Mouse (Mus musculus) ES-E14 (cell line): ENCODE measurements at regions not wholly inside any gene's neighbourhood (a gene's known extent, or its start where the extent isn't known, plus 50 kb on each side); places are given as distances from the start of the nearest gene placed in this dataset.

ENCODE experiments used
- DNase-seq: peaks from one replicate; pipeline ENCODE4 v3.0.0-alpha.2; 2013; ENCODE audit warnings: low read depth, low spot score
- H3K27ac ChIP-seq: 2 replicates; pipeline ENCODE4 v1.5.1; 2012; ENCODE audit warnings: low read depth, mild to moderate bottlenecking, low read length, moderate library complexity, mixed read lengths; ENCODE audit not compliant: poor library complexity, insufficient read depth, severe bottlenecking
- H3K36me3 ChIP-seq: 2 replicates; pipeline ENCODE4 v1.6.1; 2012; ENCODE audit warnings: mild to moderate bottlenecking, low read length, moderate library complexity, mixed read lengths; ENCODE audit not compliant: control insufficient read depth, poor library complexity, insufficient read depth, severe bottlenecking
- H3K4me1 ChIP-seq, 2 experiments: fragments of 150-350 bp in 1 of 2; sonication (generic) in 1 of 2; 2 replicates each; pipeline ENCODE4 v1.6.1; 2012; ENCODE audit warnings: low read length in 2 of 2, mild to moderate bottlenecking in 1 of 2, mixed read lengths in 1 of 2; ENCODE audit not compliant: control insufficient read depth in 2 of 2, insufficient read depth in 2 of 2, poor library complexity in 1 of 2
- H3K4me3 ChIP-seq, 2 experiments: fragments of 150-350 bp in 1 of 2; sonication (generic) in 1 of 2; 2 replicates each; pipeline ENCODE4 v1.5.1; 2012; ENCODE audit warnings: low read length in 2 of 2, low read depth in 1 of 2, mild to moderate bottlenecking in 1 of 2, mixed read lengths in 1 of 2; ENCODE audit not compliant: insufficient read depth in 1 of 2, poor library complexity in 1 of 2, severe bottlenecking in 1 of 2
- H3K9ac ChIP-seq: 2 replicates; pipeline ENCODE4 v1.6.1; 2012; ENCODE audit warnings: low read depth, mild to moderate bottlenecking, low read length, mixed read lengths; ENCODE audit not compliant: poor library complexity, insufficient read depth, severe bottlenecking
- H3K9me3 ChIP-seq: fragments of 150-350 bp; sonication (generic); 2 replicates; pipeline ENCODE4 v1.6.1; 2012; ENCODE audit warnings: low read depth, mild to moderate bottlenecking, low read length; ENCODE audit not compliant: control insufficient read depth, insufficient read depth
- CHD2 ChIP-seq: IDR thresholded peaks from 2 replicates; pipeline ENCODE4 v1.6.1; 2014; ENCODE audit warnings: mild to moderate bottlenecking, low read depth, low read length, inconsistent platforms
- HCFC1 ChIP-seq: IDR thresholded peaks from 2 replicates; pipeline ENCODE4 v1.6.1; 2012; ENCODE audit warnings: low read length, inconsistent platforms, borderline replicate concordance; ENCODE audit not compliant: insufficient read depth
- MAFK ChIP-seq: IDR thresholded peaks from 2 replicates; pipeline ENCODE4 v1.6.1; 2014; ENCODE audit warnings: mild to moderate bottlenecking, low read depth, low read length, inconsistent platforms; ENCODE audit not compliant: insufficient read depth
- ZC3H11A ChIP-seq: IDR thresholded peaks from 2 replicates; pipeline ENCODE4 v1.6.1; 2012; ENCODE audit warnings: low read depth, mild to moderate bottlenecking, inconsistent platforms, low read length, borderline replicate concordance
- ZNF384 ChIP-seq: IDR thresholded peaks from 2 replicates; pipeline ENCODE4 v1.6.1; 2012; ENCODE audit warnings: low read depth, low read length, inconsistent platforms
- in situ Hi-C, 2 experiments: fragments of 600-800 bp; cut with MboI; formaldehyde crosslinking; loops; one replicate each; pipeline ENCODE4 v1.15.1; 2025; ENCODE audit warnings: low sequenced_read_pairs in 2 of 2, inconsistent platforms in 1 of 2; ENCODE audit not compliant: unreplicated experiment in 2 of 2

GRCm38 (mm10) chr2:169461491-169462039 lies 126.0 kb downstream of the Gm11011 start:
- no peaks in the 10 kb centered on the region for H3K9me3 ChIP-seq
- no peak for DNase-seq
- H3K36me3 ChIP-seq = no peaks in the 10 kb centered on the region
- in situ Hi-C loops = no loop called here
- no peak for TF ChIP-seq ZNF384
- no peak for TF ChIP-seq MAFK
- no peak for TF ChIP-seq HCFC1
- no peak for TF ChIP-seq CHD2
- TF ChIP-seq ZC3H11A = no peak
- H3K27ac ChIP-seq = no peak overlapping the region
- H3K4me3 ChIP-seq = no peak overlapping the region
- H3K4me1 ChIP-seq = no peaks in the 10 kb centered on the region
- no peak overlapping the region for H3K9ac ChIP-seq

DNA sequence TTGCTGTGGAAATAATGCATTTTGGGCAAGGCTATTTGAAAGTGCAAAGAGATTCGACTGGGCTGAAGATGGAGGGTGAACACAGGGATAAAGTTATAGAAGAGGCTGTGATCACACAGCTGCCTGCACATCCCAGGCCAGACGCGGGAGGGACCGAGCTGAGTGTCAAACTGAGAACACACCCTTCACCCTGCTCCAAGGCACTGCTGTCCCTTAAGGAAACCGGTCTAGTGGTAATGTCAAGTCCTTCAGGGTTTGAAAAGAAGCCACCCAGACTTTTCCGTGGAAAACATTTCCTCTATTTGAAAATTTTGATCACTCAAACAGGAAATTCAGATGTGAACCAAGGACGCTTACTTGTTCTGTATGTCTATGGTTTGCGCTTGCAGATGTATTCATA lies 134.6 kb downstream of the Gm11011 start:
- Histone ChIP-seq H3K9ac (no peak overlapping the region), H3K27ac (no peak overlapping the region), H3K4me1 (no peaks in the 10 kb centered on the region), H3K9me3 (no peaks in the 10 kb centered on the region), H3K4me3 (no peak overlapping the region), H3K36me3 (no peaks in the 10 kb centered on the region)
- in situ Hi-C loops = no loop called here
- TF ChIP-seq HCFC1 = no peak
- no peak for TF ChIP-seq ZNF384
- TF ChIP-seq MAFK = no peak
- TF ChIP-seq CHD2 = no peak
- no peak for TF ChIP-seq ZC3H11A
- no peak for DNase-seq

- H3K9me3 ChIP-seq = no peaks in the 10 kb centered on the region
- H3K27ac ChIP-seq = no peak overlapping the region
- no peaks in the 10 kb centered on the region for H3K4me1 ChIP-seq
- no peak overlapping the region for H3K9ac ChIP-seq
- TF ChIP-seq MAFK (no peak), HCFC1 (no peak), CHD2 (no peak), ZNF384 (no peak), ZC3H11A (no peak)
- H3K36me3 ChIP-seq = no peaks in the 10 kb centered on the region
- in situ Hi-C loops = no loop called here
- DNase-seq = no peak
- H3K4me3 ChIP-seq = no peak overlapping the region
Measured at GRCm38 (mm10) chr2:169450801-169451200, 136.7 kb downstream of the Gm11011 start.

DNA sequence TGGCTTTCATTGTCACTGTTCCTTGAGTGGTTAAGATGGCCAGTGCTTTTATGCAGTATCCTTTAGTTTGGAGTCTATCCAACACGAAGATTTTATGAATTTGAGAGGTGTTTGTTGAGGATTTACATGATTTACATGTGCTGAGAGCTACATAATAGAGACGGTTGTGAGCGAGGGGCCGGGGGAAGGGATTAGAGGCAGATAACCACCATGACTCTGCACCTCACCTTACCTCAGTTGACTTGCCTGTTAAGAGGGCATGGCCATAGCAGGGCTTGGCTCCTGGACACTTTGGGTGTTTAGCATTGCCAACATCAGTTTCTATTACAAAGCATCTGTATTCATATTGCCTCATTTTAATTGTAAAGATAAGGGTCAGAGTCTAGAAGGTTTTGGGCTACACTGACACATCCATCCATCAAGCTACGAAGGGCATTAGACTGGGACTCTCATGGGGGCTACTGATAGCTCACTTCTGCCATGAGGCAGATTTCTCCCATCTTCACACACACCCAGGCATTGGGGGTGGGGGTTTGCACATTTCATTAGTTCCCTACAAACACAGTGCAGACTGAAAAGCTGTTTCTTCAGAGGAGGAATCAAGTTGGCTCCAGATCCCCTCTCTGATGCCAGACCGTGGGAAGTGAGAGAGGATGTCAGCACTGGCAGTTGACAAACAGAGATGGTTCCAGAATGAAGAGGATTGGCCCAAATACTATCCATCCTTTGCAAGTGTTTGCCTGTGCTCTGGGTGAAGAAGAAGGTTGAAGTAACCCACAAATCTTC lies 139.9 kb downstream of the Gm11011 start:
- DNase-seq = no peak
- Histone ChIP-seq H3K27ac (no peak overlapping the region), H3K9ac (no peak overlapping the region), H3K36me3 (no peaks in the 10 kb centered on the region), H3K4me3 (no peak overlapping the region), H3K4me1 (no peaks in the 10 kb centered on the region), H3K9me3 (no peaks in the 10 kb centered on the region)
- TF ChIP-seq HCFC1 (no peak), ZNF384 (no peak), CHD2 (no peak), ZC3H11A (no peak), MAFK (no peak)
- in situ Hi-C loops = no loop called here
